Mouse (Mus musculus) midbrain, embryonic 15.5 days (tissue): Measurements from ENCODE around the gene Myo5a. TPM values are rescaled to one million over a fixed set of nuclear protein-coding genes. Genes with fewer than 3 reads are reported as not detected.

Experiments used
- ATAC-seq: fragments of 200-750 bp; cut with Nextera tagmentation; replicated peaks from 2 replicates; pipeline ENCODE4 v1.8.0; 2017; ENCODE audit warnings: moderate TSS enrichment
- H3K27ac ChIP-seq: fragments of 300-500 bp; sonication (generic); 2 replicates; pipeline ENCODE4 v1.5.1; 2015; ENCODE audit warnings: mild to moderate bottlenecking, inconsistent platforms
- H3K27me3 ChIP-seq: fragments of 300-500 bp; sonication (generic); replicated peaks from 2 replicates; pipeline ENCODE4 v1.6.1; 2015; ENCODE audit warnings: inconsistent platforms
- H3K36me3 ChIP-seq: fragments of 300-500 bp; sonication (generic); replicated peaks from 2 replicates; pipeline ENCODE4 v1.6.1; 2015; ENCODE audit warnings: inconsistent platforms
- H3K4me1 ChIP-seq: fragments of 300-500 bp; sonication (generic); 2 replicates; pipeline ENCODE4 v1.6.1; 2015; ENCODE audit warnings: inconsistent platforms
- H3K4me2 ChIP-seq: fragments of 300-500 bp; sonication (generic); 2 replicates; pipeline ENCODE4 v1.6.1; 2015; ENCODE audit warnings: inconsistent platforms, mild to moderate bottlenecking, moderate library complexity
- H3K4me3 ChIP-seq: fragments of 300-500 bp; sonication (generic); 2 replicates; pipeline ENCODE4 v1.5.1; 2015; ENCODE audit warnings: mild to moderate bottlenecking, inconsistent platforms
- H3K9ac ChIP-seq: fragments of 300-500 bp; sonication (generic); 2 replicates; pipeline ENCODE4 v1.6.1; 2015; ENCODE audit warnings: mild to moderate bottlenecking, inconsistent platforms
- H3K9me3 ChIP-seq: fragments of 300-500 bp; sonication (generic); 2 replicates; pipeline ENCODE4 v1.6.1; 2016; ENCODE audit warnings: inconsistent platforms
- WGBS: fragments of 180-500 bp; shearing (Covaris S2); methylation state at CpG from one replicate; pipeline ENCODE4 v1.1.7; 2015; ENCODE audit warnings: mixed read lengths; 5-methylcytosine and 5-hydroxymethylcytosine counted together
- polyA plus RNA-seq: library from polyadenylated mRNA; unstranded; fragments of >200 nt; fragmentation: Nextera tagmentation; extraction: Ambion mirVana; gene quantifications from 2 replicates; pipeline ENCODE4 v1.2.1, GENCODE M21; 2015

Myo5a gene
- polyA plus RNA-seq, 1 experiment from 2014 or later, result 37.0 TPM

DNA sequence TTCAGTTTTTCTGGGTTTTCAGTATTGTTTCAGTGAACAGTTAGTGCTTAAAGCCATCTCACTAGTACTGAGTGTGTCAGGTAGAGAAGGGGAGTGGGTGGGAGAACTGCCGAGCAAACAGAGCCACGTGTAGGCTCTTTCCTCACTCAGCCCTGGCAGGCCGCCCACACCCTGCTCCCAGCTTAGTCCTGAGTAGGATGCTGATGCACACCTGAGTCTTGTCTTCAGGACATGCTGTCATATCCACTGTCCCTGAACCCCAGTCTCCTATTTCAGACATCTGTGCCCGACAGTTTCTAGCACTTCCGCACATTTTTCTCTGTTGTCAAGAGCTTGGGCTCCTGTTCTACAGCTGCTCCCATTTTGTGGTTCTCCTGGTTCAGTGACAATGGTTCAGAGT is 149.1 kb downstream of the Myo5a start:
- Histone ChIP-seq H3K27ac (no peak overlapping the region), H3K4me2 (no peak overlapping the region), H3K9me3 (no peaks in the 10 kb centered on the region), H3K27me3 (no peaks in the 10 kb centered on the region), H3K36me3 (peaks cover 22% of the 10 kb centered on the region), H3K4me3 (no peak overlapping the region), H3K4me1 (no peaks in the 10 kb centered on the region), H3K9ac (no peak overlapping the region)
- ATAC-seq, result no peak
- WGBS, result 80% methylated on average over 5 of the region's 5 CpGs

DNA sequence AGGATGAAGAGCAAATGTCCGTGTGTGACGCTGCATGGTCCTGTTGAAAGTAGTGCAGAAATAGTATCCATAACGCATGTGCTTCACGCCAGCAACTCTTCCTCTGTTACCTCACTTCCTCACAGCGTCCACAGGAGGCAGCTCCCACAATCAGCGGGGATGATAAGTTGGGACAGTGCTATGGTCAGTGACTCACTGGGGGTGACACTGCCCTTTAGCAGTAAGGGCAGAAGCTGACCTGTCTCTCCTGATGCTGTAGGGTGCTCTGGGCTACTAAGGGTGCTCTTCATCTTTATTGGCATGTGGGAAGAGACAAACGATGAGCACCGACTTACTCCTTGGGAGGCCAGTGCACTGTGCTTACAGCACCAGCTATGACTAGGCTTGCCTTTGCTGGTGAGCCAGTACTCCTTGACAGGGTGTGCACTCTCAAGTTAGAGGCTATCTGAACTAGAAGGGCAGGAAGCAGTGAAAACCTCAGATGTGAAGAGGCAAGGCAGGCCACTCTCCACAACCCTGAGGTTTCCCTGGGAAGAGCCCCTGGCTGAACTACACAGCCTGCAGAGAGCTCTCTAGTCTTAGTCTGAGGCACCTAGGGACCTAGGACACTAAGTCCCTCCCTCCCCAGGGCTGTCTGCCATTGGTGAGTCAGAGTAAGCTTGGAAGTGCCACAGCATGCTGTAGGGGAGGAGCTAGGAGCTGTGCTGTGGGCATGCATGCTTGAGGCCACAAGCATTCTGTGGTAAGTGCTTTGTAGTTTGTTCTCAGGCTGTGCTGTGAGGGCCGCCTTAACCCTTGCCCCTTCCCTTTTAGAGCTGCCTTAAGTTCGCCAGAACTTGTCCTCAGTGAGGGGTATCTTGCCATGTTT is 150.8 kb downstream of the Myo5a start:
- H3K9me3 ChIP-seq, result no peaks in the 10 kb centered on the region
- no peaks in the 10 kb centered on the region for H3K27me3 ChIP-seq
- no peak overlapping the region for H3K4me3 ChIP-seq
- no peaks in the 10 kb centered on the region for H3K4me1 ChIP-seq
- H3K27ac ChIP-seq, result no peak overlapping the region
- H3K36me3 ChIP-seq, result peaks cover 9% of the 10 kb centered on the region; the same call in 1 of the 2 replicates
- ATAC-seq, result peak; percentile 42; the same call in 1 of the 2 replicates
- H3K9ac ChIP-seq, result no peak overlapping the region
- WGBS, result 69% methylated on average over 10 of the region's 10 CpGs
- no peak overlapping the region for H3K4me2 ChIP-seq

DNA sequence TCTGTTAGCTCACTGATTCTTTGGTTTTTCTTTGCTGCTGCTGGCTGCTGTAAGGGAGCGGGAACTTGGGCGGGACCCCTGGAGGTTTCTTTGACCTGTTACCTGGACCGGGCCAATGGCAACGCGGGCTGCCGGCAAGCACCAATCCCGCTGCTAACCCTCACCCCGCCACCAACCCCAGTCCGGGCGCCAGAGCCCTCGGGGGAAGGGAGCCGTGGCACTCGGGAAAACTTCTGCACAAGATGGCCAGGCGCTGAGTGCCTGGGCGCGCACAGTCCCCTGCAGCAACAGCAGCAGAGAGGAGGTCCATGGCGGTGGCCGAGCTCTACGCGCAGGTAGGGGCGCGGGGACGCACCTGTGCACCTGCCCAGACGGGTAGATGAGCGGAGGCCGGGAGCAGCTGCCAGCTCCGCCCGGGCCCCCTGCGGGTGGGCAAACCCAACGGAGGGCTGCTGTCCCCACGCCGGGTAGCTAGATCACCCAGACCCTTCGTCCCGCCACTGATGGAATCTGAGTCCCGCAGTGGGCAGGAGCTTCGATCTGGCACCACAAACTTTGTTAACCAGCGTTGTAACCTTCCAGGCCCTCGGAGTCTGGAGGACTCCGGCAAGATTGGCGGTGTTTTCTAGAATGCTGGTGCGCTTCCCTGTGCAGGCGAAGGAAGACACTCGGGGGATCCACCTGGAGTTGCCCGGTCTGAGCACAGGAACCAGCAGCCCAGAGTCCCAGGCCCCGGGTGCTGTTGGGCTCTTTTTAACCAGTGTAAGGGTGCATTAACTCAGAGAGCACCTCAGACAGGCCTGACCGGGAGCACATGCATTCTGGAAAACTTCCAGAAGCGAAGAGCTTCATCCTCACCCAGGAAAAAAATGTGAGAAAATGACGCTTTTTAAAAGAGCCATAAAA is 161.3 kb downstream of the Myo5a start, which contains the start of gene Myo5c:
TSS of gene Myo5c (plus strand) at position 180 of the 906 bp plus-strand sequence.
- no peak for ATAC-seq

DNA sequence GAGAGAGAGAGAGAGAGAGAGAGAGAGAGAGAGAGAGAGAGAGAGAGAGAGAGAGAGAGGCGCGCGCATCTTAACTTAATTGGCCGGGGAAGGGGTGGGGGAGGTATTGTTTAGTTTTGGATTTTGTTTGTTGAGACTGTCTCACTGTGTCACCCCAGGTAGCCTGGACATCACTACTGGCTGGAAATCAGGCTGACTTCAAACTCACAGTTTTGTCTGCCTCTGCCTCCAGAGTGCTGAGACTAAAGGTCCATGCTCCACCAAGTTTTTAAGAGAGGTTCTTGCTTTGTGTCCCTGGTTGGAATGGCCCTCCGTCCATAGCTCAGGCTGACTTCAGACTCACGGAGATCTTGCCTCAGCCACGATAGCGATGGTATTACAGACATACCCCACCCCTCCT is 162.0 kb downstream of the Myo5a start:
- Histone ChIP-seq H3K4me2 (no peak overlapping the region), H3K27me3 (peaks cover 26% of the 10 kb centered on the region; the same call in 1 of the 2 replicates), H3K27ac (no peak overlapping the region), H3K4me3 (no peak overlapping the region), H3K9me3 (no peaks in the 10 kb centered on the region), H3K36me3 (no peaks in the 10 kb centered on the region), H3K4me1 (peaks cover 8% of the 10 kb centered on the region; the same call in 1 of the 2 replicates), H3K9ac (no peak overlapping the region)
- 32% methylated on average over 7 of the region's 8 CpGs for WGBS
- ATAC-seq, result no peak

More for the DNA sequence above, 161.3 kb downstream of the Myo5a start, which contains the start of gene Myo5c:
- 4% methylated on average over 48 of the region's 48 CpGs for WGBS
- Histone ChIP-seq H3K27ac (no peak within 1 kb of the TSS), H3K4me2 (peak within 1 kb of the TSS; percentile 50), H3K36me3 (no peaks in the 10 kb centered on the region), H3K4me1 (peaks cover 8% of the 10 kb centered on the region; the same call in 1 of the 2 replicates), H3K9ac (0 out of 2 replicates have a peak within 1 kb of the TSS, but pooled peaks have one; percentile 9), H3K27me3 (peaks cover 26% of the 10 kb centered on the region; the same call in 1 of the 2 replicates), H3K9me3 (no peaks in the 10 kb centered on the region), H3K4me3 (peak within 1 kb of the TSS; percentile 28)

GRCm38 (mm10) chr9:75234271-75234741 is 163.5 kb downstream of the Myo5a start:
- no peaks in the 10 kb centered on the region for H3K9me3 ChIP-seq
- no peaks in the 10 kb centered on the region for H3K36me3 ChIP-seq
- no peak overlapping the region for H3K9ac ChIP-seq
- H3K4me2 ChIP-seq, result no peak overlapping the region
- peaks cover 26% of the 10 kb centered on the region; the same call in 1 of the 2 replicates for H3K27me3 ChIP-seq
- H3K4me1 ChIP-seq, result peaks cover 8% of the 10 kb centered on the region; the same call in 1 of the 2 replicates
- H3K4me3 ChIP-seq, result no peak overlapping the region
- no peak for ATAC-seq
- WGBS, result 47% methylated on average over 7 of the region's 7 CpGs
- no peak overlapping the region for H3K27ac ChIP-seq

- no peak for ATAC-seq
- Histone ChIP-seq H3K27me3 (peaks cover 26% of the 10 kb centered on the region; the same call in 1 of the 2 replicates), H3K4me3 (no peak overlapping the region), H3K27ac (no peak overlapping the region), H3K9ac (no peak overlapping the region), H3K9me3 (no peaks in the 10 kb centered on the region), H3K4me2 (no peak overlapping the region), H3K36me3 (no peaks in the 10 kb centered on the region), H3K4me1 (peaks cover 8% of the 10 kb centered on the region; the same call in 1 of the 2 replicates)
- 79% methylated on average over 12 of the region's 12 CpGs for WGBS
Measured at GRCm38 (mm10) chr9:75234983-75235627, 164.3 kb downstream of the Myo5a start.

- H3K27me3 ChIP-seq, result peaks cover 26% of the 10 kb centered on the region; the same call in 1 of the 2 replicates
- H3K4me1 ChIP-seq, result peaks cover 8% of the 10 kb centered on the region; the same call in 1 of the 2 replicates
- no peak overlapping the region for H3K4me3 ChIP-seq
- H3K9ac ChIP-seq, result no peak overlapping the region
- H3K27ac ChIP-seq, result no peak overlapping the region
- ATAC-seq, result no peak
- no peaks in the 10 kb centered on the region for H3K36me3 ChIP-seq
- no peaks in the 10 kb centered on the region for H3K9me3 ChIP-seq
- no peak overlapping the region for H3K4me2 ChIP-seq
- 45% methylated on average over 2 of the region's 2 CpGs for WGBS
Measured at GRCm38 (mm10) chr9:75235696-75236095, 164.9 kb downstream of the Myo5a start.

DNA sequence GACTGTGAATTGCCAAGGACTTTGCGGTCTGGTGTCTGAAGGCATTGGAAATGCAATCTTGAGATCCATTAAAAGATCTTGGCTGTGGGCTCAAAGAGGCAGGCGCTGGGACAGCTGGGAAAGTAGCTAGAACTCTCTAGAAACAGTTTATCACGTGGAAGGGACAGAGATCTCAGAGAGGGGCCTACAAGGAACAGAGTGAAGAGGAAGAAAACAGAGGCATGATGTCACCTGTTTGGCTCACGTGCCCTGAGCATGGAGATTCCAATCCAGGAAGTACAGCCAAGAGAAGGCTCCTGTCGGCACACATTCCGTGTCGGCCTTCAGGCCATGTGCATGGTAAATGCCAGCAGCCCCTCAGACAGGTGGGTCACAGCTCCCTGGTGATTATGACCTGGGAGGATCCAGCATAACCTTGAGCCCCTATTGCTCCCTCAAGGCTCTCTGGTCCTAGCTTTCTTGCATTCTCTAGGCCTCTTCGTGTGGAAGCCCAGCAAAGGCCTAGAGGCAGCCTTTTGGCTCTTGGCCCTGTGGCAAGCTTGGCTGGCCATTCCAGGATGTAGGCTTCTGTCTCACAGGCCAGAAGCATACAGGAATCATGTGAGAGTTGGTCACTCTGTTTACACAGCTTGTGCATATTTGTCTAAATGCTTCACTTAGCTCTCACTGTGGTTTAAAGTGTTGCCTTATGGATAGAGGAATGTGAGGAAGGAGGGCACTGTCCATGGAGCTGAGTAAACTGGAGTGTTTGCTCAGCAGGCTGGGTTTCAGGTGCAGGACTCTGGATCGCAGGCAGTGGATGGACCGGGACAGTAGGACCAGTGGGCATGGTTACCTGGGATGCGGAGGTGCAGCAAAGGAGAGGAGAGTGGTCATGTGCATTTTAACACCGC is 165.8 kb downstream of the Myo5a start:
- Histone ChIP-seq H3K27me3 (peaks cover 23% of the 10 kb centered on the region; the same call in 1 of the 2 replicates), H3K27ac (no peak overlapping the region), H3K4me2 (no peak overlapping the region), H3K4me3 (no peak overlapping the region), H3K4me1 (peaks cover 8% of the 10 kb centered on the region; the same call in 1 of the 2 replicates), H3K9me3 (no peaks in the 10 kb centered on the region), H3K9ac (no peak overlapping the region), H3K36me3 (no peaks in the 10 kb centered on the region)
- ATAC-seq, result no peak
- WGBS, result 87% methylated on average over 12 of the region's 12 CpGs

- Histone ChIP-seq H3K9me3 (no peaks in the 10 kb centered on the region), H3K4me2 (no peak overlapping the region), H3K36me3 (no peaks in the 10 kb centered on the region), H3K4me3 (no peak overlapping the region), H3K27ac (no peak overlapping the region), H3K9ac (no peak overlapping the region), H3K27me3 (0 out of 2 replicates have a peak, but pooled peaks cover 12% of the 10 kb centered on the region), H3K4me1 (no peaks in the 10 kb centered on the region)
- no peak for ATAC-seq
- WGBS, result 89% methylated on average over 3 of the region's 3 CpGs
Measured at GRCm38 (mm10) chr9:75238179-75238578, 167.4 kb downstream of the Myo5a start.

GRCm38 (mm10) chr9:75243052-75243451 is 172.2 kb downstream of the Myo5a start:
- Histone ChIP-seq H3K4me2 (no peak overlapping the region), H3K9me3 (no peaks in the 10 kb centered on the region), H3K4me3 (no peak overlapping the region), H3K27ac (no peak overlapping the region), H3K9ac (no peak overlapping the region), H3K27me3 (no peaks in the 10 kb centered on the region), H3K36me3 (no peaks in the 10 kb centered on the region), H3K4me1 (peaks cover 8% of the 10 kb centered on the region; the same call in 1 of the 2 replicates)
- ATAC-seq, result no peak
- 78% methylated on average over 6 of the region's 6 CpGs for WGBS
